Mouse (Mus musculus) testis, adult 2 months (tissue): ENCODE measurements around the gene Vil1. TPM values are rescaled to one million over a fixed set of nuclear protein-coding genes. Genes with fewer than 3 reads are reported as not detected.

Source experiments
- H3K27ac ChIP-seq: fragments of 200-500 bp; 2 replicates; pipeline ENCODE4 v1.5.1; 2012; ENCODE audit warnings: low read depth, low read length; ENCODE audit not compliant: control insufficient read depth, insufficient read depth
- H3K27me3 ChIP-seq: fragments of 200-500 bp; 2 replicates; pipeline ENCODE4 v1.6.1; 2012; ENCODE audit warnings: mild to moderate bottlenecking, low read length, moderate library complexity; ENCODE audit not compliant: control insufficient read depth, insufficient read depth
- H3K36me3 ChIP-seq: fragments of 200-500 bp; 2 replicates; pipeline ENCODE4 v1.6.1; 2012; ENCODE audit warnings: mild to moderate bottlenecking, low read length; ENCODE audit not compliant: control insufficient read depth, insufficient read depth
- H3K4me1 ChIP-seq: fragments of 200-500 bp; 2 replicates; pipeline ENCODE4 v1.6.1; 2012; ENCODE audit warnings: low read length; ENCODE audit not compliant: control insufficient read depth, insufficient read depth
- H3K4me3 ChIP-seq: fragments of 200-500 bp; 2 replicates; pipeline ENCODE4 v1.5.1; 2012; ENCODE audit warnings: low read depth, mild to moderate bottlenecking, low read length, moderate library complexity, mixed read lengths; ENCODE audit not compliant: control insufficient read depth
- CTCF ChIP-seq: fragments of 200-500 bp; IDR thresholded peaks from 2 replicates; pipeline ENCODE4 v1.5.1; 2012; ENCODE audit warnings: low read depth, mild to moderate bottlenecking, inconsistent platforms, low read length, moderate library complexity; ENCODE audit not compliant: control insufficient read depth, insufficient read depth, insufficient replicate concordance
- POLR2A ChIP-seq: fragments of 200-500 bp; IDR thresholded peaks from 2 replicates; pipeline ENCODE4 v1.6.1; 2012; ENCODE audit warnings: low read depth, mild to moderate bottlenecking, inconsistent platforms, low read length, moderate library complexity; ENCODE audit not compliant: control insufficient read depth
- polyA plus RNA-seq: library from polyadenylated mRNA; depleted of rRNA; stranded (reverse); fragments of >200 nt; gene quantifications from 2 replicates; pipeline ENCODE4 v1.2.3, GENCODE M21; 2012; rRNA removed

The Vil1 gene
- 0.09 and 0.22 TPM in 2 replicates for polyA plus RNA-seq

DNA sequence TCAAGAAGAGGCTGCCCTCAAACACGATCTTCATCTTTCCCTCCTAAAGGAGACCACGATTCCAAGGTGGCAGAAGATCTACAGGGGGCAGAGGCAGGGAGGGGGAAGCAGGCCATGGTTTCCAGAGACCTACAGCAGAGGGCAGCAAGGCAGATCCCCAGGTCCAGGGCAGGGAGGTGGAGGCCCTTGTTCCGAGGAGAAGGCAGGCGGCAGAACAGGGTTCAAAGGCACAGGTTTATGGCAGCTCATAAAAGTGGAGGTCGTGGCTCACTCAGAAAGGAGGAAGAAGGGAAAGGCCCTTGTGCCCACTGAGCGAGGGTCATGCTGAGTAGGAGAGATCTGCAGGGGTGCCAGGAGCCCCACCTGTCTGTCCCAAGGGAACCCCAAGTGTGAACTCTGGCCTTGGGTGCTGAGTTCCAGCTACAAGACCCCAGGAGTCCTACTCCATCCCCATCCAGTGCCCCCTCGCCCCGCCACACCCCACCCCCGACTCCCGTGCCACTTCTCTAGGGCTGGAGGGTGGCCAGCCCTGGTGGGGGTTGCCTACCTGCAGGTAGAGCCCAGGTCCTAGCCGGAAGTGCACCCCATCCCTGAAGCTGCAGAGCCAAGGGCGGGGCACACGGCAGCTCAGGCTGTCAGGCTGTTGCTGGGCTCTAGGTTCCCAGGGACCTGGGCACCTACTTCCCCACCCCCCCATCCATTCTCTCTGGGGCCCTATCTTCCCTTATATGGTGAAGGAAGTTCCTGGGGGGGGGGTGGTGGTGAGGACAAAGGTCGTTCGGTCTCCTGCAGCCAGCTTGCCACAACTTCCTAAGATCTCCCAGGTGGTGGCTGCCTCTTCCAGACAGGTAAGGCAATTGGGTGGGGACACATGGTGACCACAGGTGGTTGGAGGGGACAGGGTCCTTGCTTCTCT is at the start of gene Vil1:
Vil1 (plus strand) TSS at position 788 of the 916 bp plus-strand sequence.
- Histone ChIP-seq H3K27me3 (no peaks in the 10 kb centered on the region), H3K27ac (no peak within 1 kb of the TSS), H3K4me3 (no peak within 1 kb of the TSS)

GRCm38 (mm10) chr1:74359952-74360517 is 49.1 kb upstream of the Vil1 start:
- Histone ChIP-seq H3K27ac (no peak overlapping the region), H3K36me3 (no peaks in the 10 kb centered on the region), H3K4me3 (no peak overlapping the region), H3K4me1 (peaks cover 2% of the 10 kb centered on the region), H3K27me3 (no peaks in the 10 kb centered on the region)
- no peak for TF ChIP-seq POLR2A
- no peak for TF ChIP-seq CTCF

More for the DNA sequence above, at the start of gene Vil1:
- H3K4me1 ChIP-seq = peaks cover 7% of the 10 kb centered on the region
- TF ChIP-seq CTCF (no peak), POLR2A (no peak)
- no peaks in the 10 kb centered on the region for H3K36me3 ChIP-seq

DNA sequence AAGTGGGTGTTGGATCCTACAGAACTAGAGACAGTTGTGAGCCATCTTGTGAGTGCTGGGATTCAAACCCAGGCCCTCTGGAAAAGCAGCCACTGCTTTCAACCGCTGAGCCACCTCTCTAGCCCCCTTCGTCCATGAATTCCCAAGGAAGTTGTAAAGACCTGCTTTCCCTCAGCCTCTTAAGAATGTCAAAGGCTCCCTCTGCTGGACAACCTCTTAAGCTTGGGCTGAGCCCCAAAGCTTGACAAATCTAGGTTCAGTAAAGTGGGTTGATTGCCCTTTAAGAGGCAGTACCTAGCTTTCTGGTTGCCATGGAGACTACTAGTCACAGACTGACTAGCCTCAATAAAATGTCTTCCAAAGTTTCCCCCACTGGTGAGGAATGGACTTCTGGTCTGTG is 47.4 kb upstream of the Vil1 start, which contains the start of gene Catip:
Catip (plus strand) TSS at position 297 of the 400 bp plus-strand sequence.
- H3K27me3 ChIP-seq = no peaks in the 10 kb centered on the region
- peak within 1 kb of the TSS; percentile 64 for H3K4me3 ChIP-seq
- no peak within 1 kb of the TSS for H3K27ac ChIP-seq
- peaks cover 2% of the 10 kb centered on the region for H3K4me1 ChIP-seq
- no peaks in the 10 kb centered on the region for H3K36me3 ChIP-seq
- TF ChIP-seq CTCF (no peak), POLR2A (no peak)

DNA sequence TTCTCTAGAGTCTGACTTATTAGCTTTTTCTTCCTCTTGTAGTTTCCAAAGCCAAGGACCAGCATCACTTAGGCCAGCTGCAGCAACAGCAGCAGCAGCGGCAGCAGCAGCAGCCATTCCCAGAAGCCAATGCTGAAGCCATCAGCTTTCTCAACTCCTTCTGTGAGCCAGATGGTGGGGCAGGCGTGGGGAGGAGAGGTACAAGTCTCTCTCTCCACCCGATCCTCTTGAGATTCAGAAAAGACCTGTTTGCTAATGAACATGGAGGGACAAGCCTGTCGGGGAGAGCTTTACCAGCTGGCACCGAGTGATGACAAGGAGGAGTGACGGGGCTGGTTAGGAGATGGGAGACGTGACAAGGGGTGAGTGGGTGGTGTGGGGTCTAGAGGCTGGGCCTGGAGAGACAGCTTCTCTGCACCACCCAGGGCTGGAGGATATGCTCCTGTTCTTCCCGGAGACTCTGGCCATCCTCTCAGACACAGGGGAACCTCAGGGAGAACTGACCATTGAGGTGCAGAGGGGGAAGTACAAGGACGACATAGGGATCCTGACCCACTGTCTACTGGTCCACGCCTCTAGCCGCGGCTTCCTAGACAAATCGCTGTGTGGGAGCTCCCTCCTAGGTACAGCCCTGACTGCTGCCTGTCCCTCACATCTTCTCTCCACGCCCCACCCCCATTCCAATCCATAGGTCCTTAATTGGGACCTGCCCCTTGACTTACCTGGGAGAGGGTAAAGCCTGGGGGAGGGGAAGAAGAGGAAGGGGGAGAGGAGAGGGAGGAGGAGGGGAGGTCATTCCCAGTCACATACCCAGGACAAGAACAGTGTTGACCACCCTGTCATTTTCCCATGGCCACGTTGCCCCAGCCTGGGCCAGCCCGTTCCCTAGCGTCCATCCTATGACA is 46.6 kb upstream of the Vil1 start:
- H3K36me3 ChIP-seq = no peaks in the 10 kb centered on the region
- no peaks in the 10 kb centered on the region for H3K27me3 ChIP-seq
- no peak overlapping the region for H3K27ac ChIP-seq
- TF ChIP-seq POLR2A (0 out of 2 replicates have a peak, but pooled peaks have one; percentile 18), CTCF (no peak; the same call in 1 of the 2 replicates)
- H3K4me3 ChIP-seq = peak overlapping the region; percentile 64
- H3K4me1 ChIP-seq = peaks cover 2% of the 10 kb centered on the region

- Histone ChIP-seq H3K27ac (no peak overlapping the region), H3K27me3 (no peaks in the 10 kb centered on the region), H3K4me1 (peaks cover 7% of the 10 kb centered on the region), H3K4me3 (peak overlapping the region; percentile 64), H3K36me3 (no peaks in the 10 kb centered on the region)
- no peak for TF ChIP-seq POLR2A
- no peak for TF ChIP-seq CTCF
These were observed 45.7 kb upstream of the Vil1 start for GRCm38 (mm10) chr1:74363437-74363836.

DNA sequence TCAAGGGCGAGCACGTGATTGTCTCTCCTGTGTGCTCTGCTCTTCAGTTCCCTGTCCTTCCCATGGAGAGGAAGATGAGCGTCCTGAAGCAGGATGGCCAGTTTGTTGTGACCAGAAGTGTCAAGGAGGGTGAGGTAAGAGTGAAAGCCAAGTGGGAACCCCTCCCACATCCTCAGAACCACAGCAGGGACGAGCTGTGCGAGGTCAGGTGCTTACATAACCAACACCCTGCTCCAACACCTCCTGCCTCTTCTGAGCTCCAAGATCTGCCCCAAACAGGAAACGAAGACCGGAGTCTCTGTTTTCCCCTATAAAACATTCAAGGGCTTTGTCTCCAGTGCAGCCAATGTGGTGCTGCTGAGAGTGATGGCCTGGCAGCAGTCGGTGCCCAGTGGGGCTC is 44.9 kb upstream of the Vil1 start:
- no peak for TF ChIP-seq POLR2A
- TF ChIP-seq CTCF = no peak

More for the DNA sequence above, 44.9 kb upstream of the Vil1 start:
- Histone ChIP-seq H3K4me3 (no peak overlapping the region), H3K27me3 (no peaks in the 10 kb centered on the region), H3K27ac (no peak overlapping the region), H3K36me3 (no peaks in the 10 kb centered on the region), H3K4me1 (peaks cover 7% of the 10 kb centered on the region)
